Mouse (Mus musculus): ENCODE measurements around the gene Agl. TPM values are rescaled to one million over a fixed set of nuclear protein-coding genes. Genes with fewer than 3 reads are reported as not detected.

Gene Agl
- polyA plus RNA-seq, 1 experiment, result 32.2 TPM

DNA sequence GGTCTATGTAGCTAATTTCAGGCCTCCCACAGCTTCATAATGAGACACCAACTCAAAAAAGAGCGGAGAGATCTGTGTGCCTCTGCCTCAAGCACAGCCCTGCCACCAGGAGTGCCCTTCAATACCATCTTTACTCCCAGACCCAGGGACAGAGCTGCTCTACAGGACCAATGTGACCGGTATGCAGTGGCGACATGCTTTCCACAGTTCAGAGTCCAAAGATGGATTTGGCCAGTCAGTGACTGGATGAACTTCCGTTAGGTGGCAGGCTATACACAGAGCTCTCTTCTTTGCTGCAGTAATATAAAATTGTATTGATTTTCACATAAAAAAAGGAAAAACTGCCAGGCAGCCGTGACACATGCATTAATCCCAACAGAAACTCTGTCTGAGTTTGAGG lies 104.1 kb downstream of the Agl start:
- Histone ChIP-seq H3K4me1 (ENCODE audit: control insufficient read depth, insufficient read depth, low read length) (no peaks in the 10 kb centered on the region), H3K27ac (ENCODE audit: insufficient read depth, low read length) (no peak overlapping the region), H3K4me3 (ENCODE audit: insufficient read depth, low read length) (no peak overlapping the region)
- TF ChIP-seq CTCF (IDR thresholded peaks at IDR 0.05; ENCODE audit: borderline replicate concordance, insufficient read depth, low read length), result no peak
- TF ChIP-seq POLR2A (IDR thresholded peaks at IDR 0.05; ENCODE audit: low read depth, low read length), result no peak

GRCm38 (mm10) chr3:116702647-116703272 lies 105.2 kb downstream of the Agl start:
- Histone ChIP-seq H3K27ac (ENCODE audit: insufficient read depth, low read length) (no peak overlapping the region), H3K4me3 (ENCODE audit: insufficient read depth, low read length) (no peak overlapping the region), H3K4me1 (ENCODE audit: control insufficient read depth, insufficient read depth, low read length) (no peaks in the 10 kb centered on the region)
- TF ChIP-seq CTCF (IDR thresholded peaks at IDR 0.05; ENCODE audit: borderline replicate concordance, insufficient read depth, low read length) (no peak), POLR2A (IDR thresholded peaks at IDR 0.05; ENCODE audit: low read depth, low read length) (no peak)

GRCm38 (mm10) chr3:116701601-116702000 lies 106.4 kb downstream of the Agl start:
- Histone ChIP-seq H3K4me3 (ENCODE audit: insufficient read depth, low read length) (no peak overlapping the region), H3K4me1 (ENCODE audit: control insufficient read depth, insufficient read depth, low read length) (no peaks in the 10 kb centered on the region), H3K27ac (ENCODE audit: insufficient read depth, low read length) (no peak overlapping the region)
- TF ChIP-seq CTCF (IDR thresholded peaks at IDR 0.05; ENCODE audit: borderline replicate concordance, insufficient read depth, low read length), result no peak
- TF ChIP-seq POLR2A (IDR thresholded peaks at IDR 0.05; ENCODE audit: low read depth, low read length), result no peak

DNA sequence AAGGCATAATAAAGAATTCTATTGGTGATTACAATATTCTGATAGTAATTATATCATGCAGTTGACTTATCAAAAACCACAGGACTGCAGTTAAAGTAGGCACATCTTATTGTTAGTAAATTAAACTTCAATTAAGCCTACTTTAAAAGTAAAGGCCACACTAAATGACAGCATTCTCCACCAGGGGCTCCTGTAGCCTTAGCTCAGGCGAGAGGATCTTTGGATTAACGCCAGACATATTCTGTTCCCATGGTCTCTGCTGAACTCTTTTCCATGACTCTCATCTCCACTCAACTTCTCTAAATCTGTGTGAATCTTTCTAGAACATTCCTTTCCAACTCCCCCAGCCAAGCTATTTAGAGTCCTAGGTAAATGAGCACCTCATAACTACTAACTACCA lies 109.2 kb downstream of the Agl start:
- no peak for TF ChIP-seq CTCF (IDR thresholded peaks at IDR 0.05; ENCODE audit: borderline replicate concordance, insufficient read depth, low read length)
- no peak for TF ChIP-seq POLR2A (IDR thresholded peaks at IDR 0.05; ENCODE audit: low read depth, low read length)
- H3K4me3 ChIP-seq (ENCODE audit: insufficient read depth, low read length), result no peak overlapping the region
- H3K4me1 ChIP-seq (ENCODE audit: control insufficient read depth, insufficient read depth, low read length), result no peaks in the 10 kb centered on the region
- H3K27ac ChIP-seq (ENCODE audit: insufficient read depth, low read length), result no peak overlapping the region

DNA sequence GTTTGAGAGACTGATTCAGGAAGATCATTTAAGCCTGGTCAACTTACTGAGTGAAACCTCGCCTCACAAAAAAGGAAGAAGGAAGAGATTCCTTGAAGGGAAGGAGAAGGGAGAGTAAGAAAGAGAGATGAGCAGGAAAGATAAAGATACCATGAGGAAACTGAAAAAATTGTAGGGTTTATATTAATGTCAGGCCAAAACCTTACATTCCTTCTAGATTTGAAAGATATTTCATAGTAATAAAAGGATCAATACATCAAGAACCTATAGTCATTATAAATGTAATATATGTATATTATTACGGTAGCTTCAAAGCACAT lies 112.3 kb downstream of the Agl start:
- Histone ChIP-seq H3K27ac (ENCODE audit: insufficient read depth, low read length) (no peak overlapping the region), H3K4me1 (ENCODE audit: control insufficient read depth, insufficient read depth, low read length) (no peaks in the 10 kb centered on the region), H3K4me3 (ENCODE audit: insufficient read depth, low read length) (no peak overlapping the region)
- no peak for TF ChIP-seq POLR2A (IDR thresholded peaks at IDR 0.05; ENCODE audit: low read depth, low read length)
- TF ChIP-seq CTCF (IDR thresholded peaks at IDR 0.05; ENCODE audit: borderline replicate concordance, insufficient read depth, low read length), result no peak

DNA sequence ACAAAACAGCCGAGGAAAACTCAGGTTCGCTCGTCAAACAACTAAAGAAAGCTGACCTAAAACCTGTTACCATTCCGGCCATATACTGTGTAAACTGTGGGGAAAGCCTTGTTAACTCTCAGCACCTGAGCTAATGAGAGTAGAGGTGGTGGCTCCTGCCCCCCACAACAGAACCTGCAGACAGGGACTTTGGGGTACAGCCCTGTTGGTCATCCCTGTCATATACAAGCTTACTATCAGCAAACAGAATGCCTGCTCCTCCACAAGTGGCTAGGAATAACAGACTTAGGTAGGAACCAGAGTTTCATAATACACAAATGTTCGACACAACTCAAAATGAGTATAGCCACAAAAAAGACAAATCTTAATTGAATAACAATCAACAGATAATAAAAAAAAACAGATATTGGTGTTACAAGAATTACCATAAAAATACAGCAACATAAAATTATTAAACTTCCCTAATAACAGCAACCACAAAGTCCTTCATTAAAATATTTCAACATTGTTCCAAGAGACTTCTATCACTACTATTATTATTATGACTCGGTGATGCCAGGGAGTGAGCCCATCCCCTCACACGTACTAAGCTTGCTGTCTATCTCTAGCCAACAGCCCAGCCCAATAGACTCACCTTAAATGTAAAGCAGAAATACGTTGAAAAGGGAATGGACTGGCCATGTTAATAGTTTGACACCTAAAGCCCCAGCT lies 112.9 kb downstream of the Agl start:
- H3K4me3 ChIP-seq (ENCODE audit: insufficient read depth, low read length), result no peak overlapping the region
- H3K4me1 ChIP-seq (ENCODE audit: control insufficient read depth, insufficient read depth, low read length), result no peaks in the 10 kb centered on the region
- no peak for TF ChIP-seq CTCF (IDR thresholded peaks at IDR 0.05; ENCODE audit: borderline replicate concordance, insufficient read depth, low read length)
- TF ChIP-seq POLR2A (IDR thresholded peaks at IDR 0.05; ENCODE audit: low read depth, low read length), result no peak
- H3K27ac ChIP-seq (ENCODE audit: insufficient read depth, low read length), result no peak overlapping the region

DNA sequence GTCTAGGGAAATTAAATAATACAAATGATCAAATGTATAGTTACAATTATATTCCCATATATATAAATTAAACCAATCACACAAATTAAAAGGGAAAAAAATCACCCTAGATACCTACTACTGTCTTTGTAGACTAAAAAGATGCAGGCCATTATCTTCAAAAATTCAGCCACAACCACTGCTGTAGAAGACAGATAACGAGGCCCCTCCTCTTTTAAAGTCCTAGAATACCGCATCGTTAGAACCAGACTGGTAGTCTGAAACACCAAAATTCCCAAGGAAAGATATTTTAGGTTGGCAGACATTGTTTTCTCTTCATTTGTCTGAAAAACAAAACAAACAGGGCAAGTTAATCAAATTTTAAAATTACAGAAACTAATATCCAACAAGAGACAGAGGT lies 113.7 kb downstream of the Agl start:
- no peak overlapping the region for H3K27ac ChIP-seq (ENCODE audit: insufficient read depth, low read length)
- no peak overlapping the region for H3K4me3 ChIP-seq (ENCODE audit: insufficient read depth, low read length)
- H3K4me1 ChIP-seq (ENCODE audit: control insufficient read depth, insufficient read depth, low read length), result no peaks in the 10 kb centered on the region
- TF ChIP-seq CTCF (IDR thresholded peaks at IDR 0.05; ENCODE audit: borderline replicate concordance, insufficient read depth, low read length) (no peak), POLR2A (IDR thresholded peaks at IDR 0.05; ENCODE audit: low read depth, low read length) (no peak)

Other genes starting within 250 kb of the Agl start
- gene Lrrc39, start 245.2 kb downstream of the Agl start, polyA plus RNA-seq (2011; ENCODE audit: insufficient read length, low read depth, missing spikeins), result 0.43 TPM in 1 of 2 replicates, not detected in the other
- 11.5 and 14.6 TPM in 2 replicates for gene Sass6, start 213.2 kb downstream of the Agl start, polyA plus RNA-seq (2011; ENCODE audit: insufficient read length, low read depth, missing spikeins)
- 19.0 and 21.2 TPM in 2 replicates for gene Trmt13, start 193.6 kb downstream of the Agl start, polyA plus RNA-seq (2011; ENCODE audit: insufficient read length, low read depth, missing spikeins)
- 41.4 and 45.4 TPM in 2 replicates for gene Mfsd14a, start 145.5 kb downstream of the Agl start, polyA plus RNA-seq (2011; ENCODE audit: insufficient read length, low read depth, missing spikeins)
- gene Gm43191, start 126.9 kb downstream of the Agl start, polyA plus RNA-seq (2011; ENCODE audit: insufficient read length, low read depth, missing spikeins), result not detected in 2 replicates
- gene Slc35a3, start 95.3 kb downstream of the Agl start, polyA plus RNA-seq (2011; ENCODE audit: insufficient read length, low read depth, missing spikeins), result 18.7 and 23.7 TPM in 2 replicates
- 32.4 and 45.3 TPM in 2 replicates for gene Frrs1, start 51.3 kb upstream of the Agl start, polyA plus RNA-seq (2011; ENCODE audit: insufficient read length, low read depth, missing spikeins)
- gene 4930455H04Rik, start 160.1 kb upstream of the Agl start, polyA plus RNA-seq (2011; ENCODE audit: insufficient read length, low read depth, missing spikeins), result not detected in 2 replicates
- 5.2 and 6.6 TPM in 2 replicates for gene Palmd, start 160.8 kb upstream of the Agl start, polyA plus RNA-seq (2011; ENCODE audit: insufficient read length, low read depth, missing spikeins)